Mouse (Mus musculus) cerebellum, adult 18-20 months (tissue): Measurements from ENCODE around the gene Ppp4r4.
"Not testable (repeated sequence)": the region's sequence is repeated elsewhere in the genome, so short reads cannot be mapped to it uniquely, and the experiment has no call there.

Experiments
- DNase-seq, 2 experiments: peaks; one replicate each; pipeline ENCODE4 v3.0.0; 2021

The Ppp4r4 gene

GRCm38 (mm10) chr12:103532020-103532648 is at the start of gene Ppp4r4:
Ppp4r4 (plus strand) TSS chr12:103532283.
- peak; percentile 92 to 96 for DNase-seq

- DNase-seq = no peak
Measured at GRCm38 (mm10) chr12:103482781-103483180, 49.3 kb upstream of the Ppp4r4 start.

- DNase-seq = not testable (repeated sequence)
Measured at GRCm38 (mm10) chr12:103484200-103484972, 47.7 kb upstream of the Ppp4r4 start.

GRCm38 (mm10) chr12:103486726-103487125 is 45.4 kb upstream of the Ppp4r4 start:
- DNase-seq = peak; percentile 60 to 84

GRCm38 (mm10) chr12:103487276-103487675 is 44.8 kb upstream of the Ppp4r4 start:
- no peak for DNase-seq

- no peak for DNase-seq
Measured at GRCm38 (mm10) chr12:103487750-103488149, 44.3 kb upstream of the Ppp4r4 start.

GRCm38 (mm10) chr12:103491091-103491730 is 40.9 kb upstream of the Ppp4r4 start:
- DNase-seq = no peak

- peak; percentile 70 to 80 for DNase-seq
Measured at GRCm38 (mm10) chr12:103492767-103493166, 39.3 kb upstream of the Ppp4r4 start.

- peak; percentile 63 to 66 for DNase-seq
Measured at GRCm38 (mm10) chr12:103494486-103494885, 37.6 kb upstream of the Ppp4r4 start.

GRCm38 (mm10) chr12:103498768-103499167 is 33.3 kb upstream of the Ppp4r4 start:
- DNase-seq = peak; percentile 30 to 36

GRCm38 (mm10) chr12:103499261-103499660 is 32.8 kb upstream of the Ppp4r4 start:
- DNase-seq = no peak

- no peak for DNase-seq
Measured at GRCm38 (mm10) chr12:103503300-103503699, 28.8 kb upstream of the Ppp4r4 start.

GRCm38 (mm10) chr12:103504402-103504801 is 27.7 kb upstream of the Ppp4r4 start:
- no peak for DNase-seq

GRCm38 (mm10) chr12:103508346-103508745 is 23.7 kb upstream of the Ppp4r4 start:
- no peak for DNase-seq

GRCm38 (mm10) chr12:103509893-103510292 is 22.2 kb upstream of the Ppp4r4 start:
- no peak for DNase-seq

GRCm38 (mm10) chr12:103511586-103511985 is 20.5 kb upstream of the Ppp4r4 start:
- no peak for DNase-seq

- no peak for DNase-seq
Measured at GRCm38 (mm10) chr12:103513039-103513438, 19.0 kb upstream of the Ppp4r4 start.

GRCm38 (mm10) chr12:103513451-103513871 is 18.6 kb upstream of the Ppp4r4 start:
- DNase-seq = peak in 1 of 2 experiments; percentile 4

- DNase-seq = no peak
Measured at GRCm38 (mm10) chr12:103514354-103514753, 17.7 kb upstream of the Ppp4r4 start.

- DNase-seq = no peak
Measured at GRCm38 (mm10) chr12:103515638-103516037, 16.4 kb upstream of the Ppp4r4 start.

GRCm38 (mm10) chr12:103518640-103519039 is 13.4 kb upstream of the Ppp4r4 start:
- DNase-seq = no peak

GRCm38 (mm10) chr12:103530596-103530995 is 1.5 kb upstream of the Ppp4r4 start:
- DNase-seq = peak; percentile 10 to 15

GRCm38 (mm10) chr12:103532649-103533395 is 739 bp downstream of the Ppp4r4 start:
- peak; percentile 52 to 54 for DNase-seq
